9 mouse cellular contexts compared by ENCODE assay signal in the genomic region with DNA sequence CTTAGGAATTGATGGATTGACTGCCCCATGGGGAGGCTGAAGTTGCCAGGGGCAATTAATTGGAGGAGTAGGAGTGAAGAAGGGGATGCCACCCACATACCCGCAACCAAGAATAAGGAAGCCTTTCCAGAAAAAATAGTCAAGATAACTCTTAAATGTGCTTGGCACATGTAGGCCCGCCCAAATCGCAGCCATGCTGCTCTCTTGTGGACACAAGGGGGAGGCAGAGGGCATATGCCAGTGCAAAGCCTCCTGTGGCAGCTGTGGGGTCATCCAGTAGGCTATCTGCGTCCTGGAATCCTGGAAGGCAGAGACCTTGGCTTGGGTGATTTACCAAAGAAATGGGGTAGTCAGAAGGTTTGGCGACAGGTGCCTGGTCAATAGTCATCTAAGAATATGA. TPM values are rescaled to one million over a fixed set of nuclear protein-coding genes. Genes with fewer than 3 reads are reported as not detected.
DNase-seq lines count a peak whose midpoint lies in the region; ATAC-seq and TF ChIP-seq lines count a peak whose summit lies in the region.
"Had no signal": no experiment of that assay in that cellular context is flagged by ENCODE, and none has a peak within 500 bp of the region (broad histone marks: within the 10 kb centered on the region; RNA-seq: fewer than 3 reads in every experiment).

No protein-coding gene starts in this region.

- 67% methylated on average over 5 of the region's 5 CpGs for WGBS in hindbrain, postnatal 0 days
- 74% methylated on average over 5 of the region's 5 CpGs for WGBS in hindbrain, embryonic 16.5 days
- WGBS in forebrain, embryonic 16.5 days, result 80% methylated on average over 5 of the region's 5 CpGs

- no peaks in the 10 kb centered on the region for H3K9me3 ChIP-seq in hindbrain, postnatal 0 days (ENCODE audit: low read length)
- no peaks in the 10 kb centered on the region for H3K9me3 ChIP-seq in hindbrain, embryonic 16.5 days (ENCODE audit: control insufficient read depth, low read length)
- H3K9me3 ChIP-seq in forebrain, embryonic 16.5 days (ENCODE audit: control insufficient read depth, low read length), result no peaks in the 10 kb centered on the region
- H3K9me3 ChIP-seq: liver, embryonic 13.5 days had no signal

- no peak overlapping the region for H3K4me3 ChIP-seq in hindbrain, postnatal 0 days (ENCODE audit: low read length)
- H3K4me3 ChIP-seq in hindbrain, embryonic 16.5 days (ENCODE audit: low read length), result no peak overlapping the region
- no peak overlapping the region for H3K4me3 ChIP-seq in forebrain, embryonic 16.5 days (replicated peaks; ENCODE audit: low read length)
- H3K4me3 ChIP-seq: liver, embryonic 13.5 days had no signal

- H3K4me1 ChIP-seq in hindbrain, postnatal 0 days (ENCODE audit: insufficient read depth, low read length), result no peaks in the 10 kb centered on the region
- no peaks in the 10 kb centered on the region for H3K4me1 ChIP-seq in hindbrain, embryonic 16.5 days (ENCODE audit: control insufficient read depth, insufficient read depth, low read depth, low read length)
- H3K4me1 ChIP-seq in forebrain, embryonic 16.5 days (replicated peaks; ENCODE audit: control insufficient read depth, insufficient read depth, low read length), result no peaks in the 10 kb centered on the region
- H3K4me1 ChIP-seq: liver, embryonic 13.5 days had no signal

- H3K9ac ChIP-seq in hindbrain, postnatal 0 days (replicated peaks; ENCODE audit: low read length), result no peak overlapping the region
- no peak overlapping the region for H3K9ac ChIP-seq in hindbrain, embryonic 16.5 days (ENCODE audit: low read depth, low read length)
- H3K9ac ChIP-seq in forebrain, embryonic 16.5 days (replicated peaks; ENCODE audit: low read depth, low read length), result no peak overlapping the region
- H3K9ac ChIP-seq: liver, embryonic 13.5 days had no signal

- H3K4me2 ChIP-seq in hindbrain, postnatal 0 days (ENCODE audit: low read depth, low read length), result no peak overlapping the region
- H3K4me2 ChIP-seq in hindbrain, embryonic 16.5 days (ENCODE audit: low read length), result no peak overlapping the region
- no peak overlapping the region for H3K4me2 ChIP-seq in forebrain, embryonic 16.5 days (ENCODE audit: low read length)
- H3K4me2 ChIP-seq: liver, embryonic 13.5 days had no signal

- H3K27me3 ChIP-seq in hindbrain, postnatal 0 days (ENCODE audit: insufficient read depth, low read length), result no peaks in the 10 kb centered on the region
- H3K27me3 ChIP-seq in hindbrain, embryonic 16.5 days (replicated peaks; ENCODE audit: control insufficient read depth, insufficient read depth, low read length), result no peaks in the 10 kb centered on the region
- no peaks in the 10 kb centered on the region for H3K27me3 ChIP-seq in forebrain, embryonic 16.5 days (replicated peaks; ENCODE audit: control insufficient read depth, insufficient read depth, low read length)
- H3K27me3 ChIP-seq: liver, embryonic 13.5 days had no signal

- ATAC-seq in hindbrain, postnatal 0 days, result no peak
- ATAC-seq in hindbrain, embryonic 16.5 days, result no peak
- ATAC-seq in forebrain, embryonic 16.5 days, result no peak
- ATAC-seq in granulocyte monocyte progenitor cell, adult 5-6 weeks (replicated peaks; ENCODE audit: poor library complexity, severe bottlenecking), result no peak; the same call in 1 of the 2 replicates

- no peaks in the 10 kb centered on the region for H3K36me3 ChIP-seq in hindbrain, postnatal 0 days (ENCODE audit: insufficient read depth, low read length)
- H3K36me3 ChIP-seq in hindbrain, embryonic 16.5 days (ENCODE audit: control insufficient read depth, insufficient read depth, low read length), result no peaks in the 10 kb centered on the region
- no peaks in the 10 kb centered on the region for H3K36me3 ChIP-seq in forebrain, embryonic 16.5 days (ENCODE audit: control insufficient read depth, insufficient read depth)
- H3K36me3 ChIP-seq: liver, embryonic 13.5 days had no signal

- DNase-seq in hindbrain, postnatal 0 days (ENCODE audit: low spot score), result peak; percentile 49
- DNase-seq in B cell, adult 2 months, result peak; percentile 3 to 7
- DNase-seq in R1 (ENCODE audit: low read depth, low spot score), result peak; percentile 26
- DNase-seq in kidney, postnatal 25 days, result peak; percentile 71 to 75
- DNase-seq in frontal cortex, postnatal 10 days (ENCODE audit: low spot score in 2 of 2), result no peak
- DNase-seq: liver, embryonic 13.5 days had no signal

- peak; percentile 69 for TF ChIP-seq CTCF in hindbrain, postnatal 0 days (IDR thresholded peaks at IDR 0.05; ENCODE audit: low read depth)

- H3K27ac ChIP-seq in hindbrain, postnatal 0 days, result no peak overlapping the region
- no peak overlapping the region for H3K27ac ChIP-seq in hindbrain, embryonic 16.5 days (ENCODE audit: low read depth, low read length)
- H3K27ac ChIP-seq in forebrain, embryonic 16.5 days (ENCODE audit: low read length), result no peak overlapping the region
- H3K27ac ChIP-seq: liver, embryonic 13.5 days had no signal

RNA-seq across cellular contexts. Expression of a gene that starts 17.2 kb away (rescaled TPM):
- 29.0 and 33.6 TPM in 2 replicates for total RNA-seq in hindbrain, postnatal 0 days (2014; rRNA removed)
- polyA plus RNA-seq in hindbrain, postnatal 0 days (2015; fragmentation: Nextera tagmentation; extraction: Ambion mirVana), result 5.5 and 6.1 TPM in 2 replicates
- 2.6 and 3.8 TPM in 2 replicates for polyA plus RNA-seq in hindbrain, embryonic 16.5 days (2015; fragmentation: Nextera tagmentation; extraction: Ambion mirVana)
- polyA plus RNA-seq in forebrain, embryonic 16.5 days (2015; fragmentation: Nextera tagmentation; extraction: Ambion mirVana), result 5.8 and 7.0 TPM in 2 replicates
- 0.49 and 1.1 TPM in 2 replicates for total RNA-seq in granulocyte monocyte progenitor cell, adult 5-6 weeks (2014; fragmentation: Nextera tagmentation)
- 0.72 and 2.2 TPM in 2 replicates for total RNA-seq in granulocyte monocyte progenitor cell, adult 5-6 weeks (2017)

Comparison
In these comparisons a context has a peak if more than half of its experiments do, and no peak if none do; other contexts are left out.
1. DNase-seq: peak in hindbrain, postnatal 0 days (single experiment), B cell, adult 2 months (2 of 2), R1 (single experiment) and kidney, postnatal 25 days (2 of 2); none in frontal cortex, postnatal 10 days (0 of 2).